Mouse (Mus musculus) spleen, postnatal 10 days (tissue): ENCODE measurements around the gene Arid1a.
"Not testable (repeated sequence)": the region's sequence is repeated elsewhere in the genome, so short reads cannot be mapped to it uniquely, and the experiment has no call there.

ENCODE experiments used
- DNase-seq, 2 experiments: peaks; one replicate each; pipeline ENCODE4 v3.0.0; 2021 to 2022; ENCODE audit warnings: low spot score in 2 of 2

Gene Arid1a

DNA sequence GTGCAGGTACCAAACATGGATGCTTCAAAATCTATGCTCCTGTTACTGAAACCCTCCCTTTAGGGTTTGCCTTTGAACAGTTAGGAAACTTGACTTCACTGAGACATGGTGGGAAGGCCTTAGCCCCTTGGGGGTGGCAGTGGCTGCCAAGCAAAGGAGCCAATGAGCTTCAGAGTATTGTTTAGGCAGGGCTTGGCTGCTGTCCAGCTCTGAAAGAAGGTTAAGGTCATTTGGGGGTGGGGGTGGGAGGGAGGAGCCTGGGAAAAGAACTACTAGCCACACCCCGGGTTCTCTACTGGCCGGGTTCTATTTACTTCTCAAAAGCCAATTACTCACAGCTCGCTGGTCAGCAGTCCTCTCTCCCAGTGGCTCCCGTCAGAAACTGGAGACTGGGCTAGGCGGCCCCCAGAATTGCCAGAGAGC, 81.0 kb downstream of the Arid1a start:
- no peak for DNase-seq

- peak in 1 of 2 experiments; percentile 32 for DNase-seq
Measured at GRCm38 (mm10) chr4:133674331-133674695, 82.3 kb downstream of the Arid1a start.

DNA sequence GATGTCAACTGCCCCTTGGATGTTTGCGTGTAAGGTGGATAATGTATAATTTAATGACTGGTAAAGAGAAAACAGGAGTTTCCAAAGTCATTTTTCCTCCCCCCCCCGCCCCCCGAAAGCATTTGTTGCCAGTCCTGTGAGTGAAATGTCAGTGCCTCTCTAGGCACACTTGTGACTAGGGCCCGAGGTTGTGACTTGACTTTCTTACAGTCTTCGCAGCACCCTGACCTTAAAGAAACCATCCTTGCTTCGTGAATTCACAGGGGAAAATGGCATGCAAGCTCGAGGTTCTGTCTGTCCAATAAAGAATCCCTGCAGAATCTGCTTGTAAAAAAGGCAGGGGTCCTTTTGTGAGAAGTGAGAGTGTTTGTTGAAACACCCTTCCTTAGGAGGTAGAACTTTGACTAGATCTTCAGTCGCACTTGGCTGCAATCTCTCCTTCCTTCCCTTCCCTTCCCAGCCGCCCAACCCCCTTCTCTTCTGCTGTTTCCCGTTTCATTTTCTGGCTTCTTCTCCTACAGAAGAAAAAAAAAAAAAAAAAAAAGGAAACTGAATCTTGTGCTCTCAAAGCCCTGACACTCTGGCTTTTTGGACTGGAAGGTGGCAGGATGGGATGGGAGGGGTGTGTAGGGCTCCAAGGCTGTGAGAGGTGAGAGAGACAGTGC, 82.8 kb downstream of the Arid1a start:
- peak in 1 of 2 experiments; percentile 47 for DNase-seq

DNA sequence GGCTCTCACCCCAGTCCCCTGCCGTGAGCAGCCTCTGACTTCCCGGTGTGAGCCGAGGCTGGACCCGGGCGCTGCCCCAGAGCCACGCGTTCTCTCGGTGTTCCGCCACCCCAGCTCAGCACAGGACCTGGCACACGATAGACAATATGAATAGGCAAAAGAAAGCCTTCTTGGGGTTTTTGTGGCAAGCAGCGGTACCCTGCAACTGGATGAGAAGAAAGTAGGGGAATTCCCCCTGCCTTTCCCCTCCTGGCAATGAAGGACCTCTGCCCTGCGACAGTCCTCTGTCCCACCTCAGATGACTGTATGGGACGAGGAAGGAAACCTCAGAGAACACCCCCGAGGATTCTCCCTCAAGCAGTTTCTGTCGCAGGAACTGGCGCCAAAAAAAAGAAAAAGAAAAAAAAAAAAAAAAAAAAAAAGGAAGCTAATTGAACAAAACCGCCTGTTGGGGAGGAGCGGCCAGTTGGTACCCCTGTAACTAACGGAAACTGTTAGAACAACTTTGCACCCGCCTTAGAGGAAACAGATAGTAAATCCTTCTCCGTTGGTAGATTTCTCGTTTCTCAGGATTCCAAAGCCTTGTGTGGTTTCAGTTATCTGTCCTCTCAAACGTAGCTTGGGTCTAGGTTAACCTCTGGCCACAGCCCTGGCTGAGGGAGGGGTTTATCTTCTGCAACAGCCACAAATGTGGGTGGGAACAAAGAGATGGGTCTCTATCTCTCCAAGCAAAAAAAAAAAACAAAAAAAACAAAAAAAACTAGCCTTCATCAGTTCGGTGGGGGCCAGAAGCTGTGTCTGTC, 83.5 kb downstream of the Arid1a start:
- DNase-seq, result peak; percentile 46 to 55

- peak; percentile 97 to 98 for DNase-seq
Measured at GRCm38 (mm10) chr4:133671881-133672844, 84.4 kb downstream of the Arid1a start, which contains the start of gene Pigv. Pigv (minus strand) TSS chr4:133672647.

GRCm38 (mm10) chr4:133671184-133671880, 85.2 kb downstream of the Arid1a start:
- DNase-seq, result peak; percentile 82 to 89

GRCm38 (mm10) chr4:133669652-133670210, 86.8 kb downstream of the Arid1a start:
- no peak for DNase-seq

- DNase-seq, result no peak
Measured at GRCm38 (mm10) chr4:133668537-133668936, 88.0 kb downstream of the Arid1a start.

DNA sequence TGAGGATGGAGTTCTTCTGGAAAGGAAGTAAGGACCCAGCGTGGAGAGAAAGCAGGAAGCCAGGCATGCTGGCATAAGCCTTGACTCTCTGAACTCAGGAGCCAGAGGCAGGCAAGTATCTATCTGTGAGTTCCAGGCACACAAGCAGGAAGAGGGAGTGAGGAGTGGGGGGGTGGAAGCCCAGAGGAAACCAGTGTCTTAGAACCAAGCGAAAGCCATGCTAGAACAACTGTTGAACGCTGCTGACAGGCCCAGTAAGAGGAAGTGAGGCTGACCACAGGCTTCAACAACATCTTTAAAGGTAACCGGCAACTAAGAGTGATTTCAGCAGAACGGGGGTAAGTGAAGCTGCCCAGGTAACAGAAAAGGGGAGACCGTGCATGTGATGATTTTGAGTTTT, 90.4 kb downstream of the Arid1a start:
- peak in 1 of 2 experiments; percentile 63 for DNase-seq

- peak in 1 of 2 experiments; percentile 4 for DNase-seq
Measured at GRCm38 (mm10) chr4:133665118-133665517, 91.5 kb downstream of the Arid1a start.

DNA sequence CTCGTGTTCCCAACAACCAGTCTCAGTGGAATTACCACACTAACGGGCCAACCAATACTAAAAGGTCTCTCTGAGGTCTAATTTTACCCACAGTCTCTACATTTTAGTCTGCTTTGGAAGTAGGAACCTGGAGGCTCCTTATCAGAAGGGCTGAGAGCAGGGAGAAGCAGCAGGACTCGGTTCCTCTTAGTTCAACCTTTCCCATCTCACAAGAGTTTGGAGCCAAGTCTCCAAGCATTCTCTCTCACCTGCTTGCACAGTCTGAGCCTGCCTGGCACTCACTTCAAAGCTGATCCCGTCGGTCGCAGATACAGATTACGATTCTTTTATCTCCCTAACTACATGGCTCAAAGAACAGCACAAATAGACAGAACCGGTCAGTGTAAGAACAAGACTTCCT, 93.6 kb downstream of the Arid1a start:
- DNase-seq, result no peak

DNA sequence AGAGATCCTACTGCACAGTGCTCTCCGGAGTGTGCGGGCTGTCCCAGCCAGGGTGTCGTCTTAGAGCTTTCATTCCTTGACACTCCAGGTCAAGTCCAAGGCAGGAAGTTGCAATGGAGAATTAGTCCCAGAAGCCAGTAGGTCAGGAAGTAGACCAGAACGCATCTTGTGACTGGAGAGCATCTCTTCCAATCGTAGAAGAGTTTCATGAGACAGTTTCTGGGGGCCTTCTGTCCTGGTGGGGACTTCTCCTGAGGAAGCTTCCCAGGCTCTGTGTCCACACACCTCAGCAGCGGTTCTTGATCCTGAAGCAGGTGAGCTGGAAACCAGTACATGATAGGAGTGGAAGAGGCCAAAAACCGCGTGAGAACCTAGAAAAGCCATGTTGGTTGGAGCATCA, 94.1 kb downstream of the Arid1a start:
- no peak for DNase-seq

- peak in 1 of 2 experiments; percentile 52 for DNase-seq
Measured at GRCm38 (mm10) chr4:133660193-133661155, 96.1 kb downstream of the Arid1a start.

DNA sequence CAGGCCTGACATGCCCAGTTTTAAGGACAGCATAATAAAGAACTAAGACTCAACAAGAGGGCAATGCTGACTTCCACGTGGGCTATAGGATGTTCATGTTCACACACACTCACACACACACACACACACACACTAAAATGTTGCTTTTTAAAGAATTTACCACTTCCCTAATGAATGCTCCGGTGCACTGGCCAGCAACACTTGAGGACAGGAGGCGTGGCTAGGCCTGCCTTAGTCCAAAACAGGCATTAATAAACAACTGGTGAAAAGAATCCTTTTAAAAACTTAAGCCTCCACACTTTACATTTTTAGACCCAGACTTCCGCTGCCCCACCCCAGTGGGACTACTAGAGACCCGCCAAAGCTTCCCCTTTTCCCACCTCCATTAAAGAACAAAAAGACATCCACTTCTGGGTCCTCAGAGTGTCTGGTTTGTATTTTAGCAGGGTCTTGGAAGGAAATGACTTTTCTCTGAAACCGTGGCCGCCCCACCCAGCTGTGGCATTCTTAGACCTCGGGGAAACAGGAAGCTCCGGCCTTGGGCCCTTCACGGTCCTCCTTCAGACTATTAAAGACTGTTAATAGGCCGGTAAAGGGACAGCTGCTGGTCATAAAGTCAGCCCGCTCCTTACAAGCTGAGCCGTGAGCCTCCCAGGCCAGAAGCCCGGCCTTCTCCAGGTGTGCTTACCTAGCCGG, 96.9 kb downstream of the Arid1a start:
- DNase-seq, result peak; percentile 35 to 71

DNA sequence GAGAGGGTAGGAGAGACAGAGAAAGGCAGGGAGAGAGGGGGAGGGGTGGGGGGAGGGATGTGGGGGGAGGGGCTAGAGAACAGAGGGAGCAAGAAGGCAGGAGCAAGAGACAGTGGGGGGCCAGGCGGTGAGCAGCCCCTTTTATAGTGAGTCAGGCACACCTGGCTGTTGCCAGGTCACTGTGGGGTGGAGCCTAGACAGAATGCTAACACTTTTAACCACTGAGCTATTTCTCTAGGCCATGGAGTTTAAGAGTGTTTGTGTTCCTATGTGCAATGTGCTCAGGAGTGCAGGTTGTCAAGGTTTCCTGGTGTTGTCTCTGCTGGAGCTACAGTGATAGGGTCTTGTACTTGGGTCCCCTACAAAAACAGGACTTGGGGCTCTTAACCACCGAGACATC, 97.8 kb downstream of the Arid1a start:
- DNase-seq, result no peak

DNA sequence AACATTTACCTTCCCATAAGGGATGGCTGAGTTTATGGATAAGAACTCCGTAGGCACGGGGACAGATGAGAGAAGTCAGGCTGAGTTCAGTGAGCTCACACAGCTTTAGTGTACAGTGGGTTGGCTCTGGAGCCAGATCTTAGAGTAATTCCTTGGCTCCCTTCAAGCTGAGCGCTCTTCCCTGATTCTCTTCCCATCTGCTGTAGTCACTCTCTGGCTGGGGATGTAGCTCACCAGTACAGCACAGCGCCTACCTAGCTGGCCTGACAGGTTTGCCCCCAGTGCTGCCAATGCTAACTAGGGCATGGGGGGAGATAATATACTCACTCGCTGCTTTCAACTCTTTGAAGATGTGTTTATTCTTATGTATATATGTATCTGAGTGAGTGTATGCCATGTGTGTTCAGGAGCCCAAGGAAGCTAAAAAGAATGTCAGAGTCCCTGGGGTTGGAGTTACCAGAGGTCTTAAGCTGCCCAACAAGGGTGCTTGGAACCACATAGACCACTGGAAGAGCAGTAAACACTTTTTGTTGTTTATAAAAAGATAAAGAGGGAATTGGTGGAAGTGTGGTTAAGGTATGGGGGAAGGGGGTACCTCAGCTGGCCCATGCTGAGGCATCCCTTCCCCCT, 98.6 kb downstream of the Arid1a start:
- DNase-seq, result no peak

DNA sequence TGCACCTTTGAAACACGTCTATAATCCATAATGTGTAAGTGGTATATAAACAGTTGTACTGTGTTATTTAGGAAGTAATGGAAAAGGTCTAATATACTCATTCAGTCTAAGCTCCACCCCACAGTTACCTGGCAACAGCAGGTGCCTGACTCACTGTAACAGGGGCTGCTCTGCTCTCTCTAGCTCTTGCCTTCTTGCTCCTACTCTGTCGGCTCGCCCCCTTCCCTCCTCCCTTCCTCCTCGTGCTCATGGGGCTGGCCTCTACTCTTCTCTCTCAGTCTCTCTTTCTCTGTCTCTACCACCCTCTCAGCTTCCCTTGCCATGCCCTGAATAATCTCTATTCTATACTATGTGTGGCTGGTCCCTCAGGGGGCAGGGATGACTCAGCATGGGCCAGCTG, 99.6 kb downstream of the Arid1a start:
- no peak for DNase-seq

DNA sequence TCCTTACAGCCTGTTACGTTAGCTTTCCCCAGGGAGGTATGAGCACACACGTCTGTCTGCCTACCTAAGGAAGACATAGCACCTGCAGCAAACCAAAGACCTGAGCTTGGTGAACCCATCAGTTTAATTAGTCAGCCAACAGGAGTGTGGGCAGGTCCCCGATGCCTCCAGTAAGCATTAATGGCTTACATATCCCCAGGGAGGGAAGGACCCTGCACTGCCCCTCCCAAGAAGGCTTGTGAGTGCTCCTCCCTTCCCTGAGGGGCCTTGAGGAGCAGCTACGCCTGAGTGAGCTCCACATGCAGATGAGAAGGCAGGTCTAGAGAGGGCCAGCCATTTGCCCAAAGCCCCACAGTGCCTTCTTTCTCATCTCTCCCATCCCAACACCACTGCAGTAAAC, 100.3 kb downstream of the Arid1a start:
- DNase-seq, result no peak

- not testable (repeated sequence) for DNase-seq
Measured at GRCm38 (mm10) chr4:133654070-133654469, 102.5 kb downstream of the Arid1a start.
